Mouse (Mus musculus) limb, embryonic 14.5 days (tissue): ENCODE data around the gene Srebf1. TPM values are rescaled to one million over a fixed set of nuclear protein-coding genes. Genes with fewer than 3 reads are reported as not detected.
A peak's percentile ranks its signal among the peaks of the same experiment; 100 is the strongest.

Source experiments
- ATAC-seq: fragments of 200-750 bp; cut with Nextera tagmentation; 2 replicates; pipeline ENCODE4 v1.8.0; 2017; ENCODE audit warnings: low read depth, moderate number of reproducible peaks, moderate TSS enrichment; ENCODE audit not compliant: low FRiP score
- DNase-seq: peaks from one replicate; pipeline ENCODE4 v3.0.0-alpha.2; 2015; ENCODE audit warnings: low spot score
- H3K27ac ChIP-seq: fragments of 300-500 bp; sonication (generic); replicated peaks from 2 replicates; pipeline ENCODE4 v1.5.1; 2014; ENCODE audit warnings: low read depth, mild to moderate bottlenecking, low read length, moderate library complexity, mixed read lengths
- H3K27me3 ChIP-seq: fragments of 300-500 bp; sonication (generic); 2 replicates; pipeline ENCODE4 v1.6.1; 2014; ENCODE audit warnings: low read length, mixed read lengths; ENCODE audit not compliant: control insufficient read depth, insufficient read depth
- H3K36me3 ChIP-seq: fragments of 300-500 bp; sonication (generic); 2 replicates; pipeline ENCODE4 v1.6.1; 2014; ENCODE audit warnings: mild to moderate bottlenecking, low read length, moderate library complexity, mixed read lengths; ENCODE audit not compliant: control insufficient read depth, insufficient read depth
- H3K4me1 ChIP-seq: fragments of 300-500 bp; sonication (generic); 2 replicates; pipeline ENCODE4 v1.6.1; 2014; ENCODE audit warnings: antibody characterized with exemption, low read length, mixed read lengths; ENCODE audit not compliant: control insufficient read depth, insufficient read depth
- H3K4me2 ChIP-seq: fragments of 300-500 bp; sonication (generic); replicated peaks from 2 replicates; pipeline ENCODE4 v1.6.1; 2014; ENCODE audit warnings: low read depth, mild to moderate bottlenecking, low read length, moderate library complexity; ENCODE audit not compliant: severe bottlenecking
- H3K4me3 ChIP-seq: fragments of 300-500 bp; sonication (generic); replicated peaks from 2 replicates; pipeline ENCODE4 v1.5.1; 2014; ENCODE audit warnings: low read length
- H3K9ac ChIP-seq: fragments of 300-500 bp; sonication (generic); 2 replicates; pipeline ENCODE4 v1.6.1; 2014; ENCODE audit warnings: mild to moderate bottlenecking, low read depth, low read length, moderate library complexity; ENCODE audit not compliant: severe bottlenecking
- H3K9me3 ChIP-seq: fragments of 300-500 bp; sonication (generic); 2 replicates; pipeline ENCODE4 v1.6.1; 2016; ENCODE audit warnings: low read length; ENCODE audit not compliant: control insufficient read depth
- POLR2A ChIP-seq: fragments of 200-500 bp; IDR thresholded peaks from 2 replicates; pipeline ENCODE4 v1.8.0; 2012; ENCODE audit warnings: inconsistent platforms, mild to moderate bottlenecking, moderate library complexity, borderline replicate concordance; ENCODE audit not compliant: insufficient read depth, insufficient read length; ENCODE audit errors: extremely low read depth
- WGBS: fragments of 180-500 bp; shearing (Covaris S2); extraction: QIAGEN DNeasy Blood & Tissue Kit; methylation state at CpG from one replicate; pipeline ENCODE4 v1.1.7; 2014; 5-methylcytosine and 5-hydroxymethylcytosine counted together
- polyA plus RNA-seq, 2 experiments: library from polyadenylated mRNA; depleted of rRNA in 1 of 2; stranded (reverse) in 1 of 2; unstranded in 1 of 2; fragments of >200 nt; fragmentation: Nextera tagmentation in 1 of 2; extraction: Ambion mirVana in 1 of 2; gene quantifications; 2 replicates each; pipeline versions ENCODE4 v1.2.1 to v1.2.3; 2012 to 2014

Srebf1 gene
- polyA plus RNA-seq, 2 experiments = 77.1 to 96.5 TPM

GRCm38 (mm10) chr11:60254308-60254707 lies 31.9 kb upstream of the Srebf1 start:
- no peaks in the 10 kb centered on the region for H3K27me3 ChIP-seq
- DNase-seq (no peak), ATAC-seq (no peak)
- no peak overlapping the region for H3K9ac ChIP-seq
- H3K4me1 ChIP-seq = peaks cover 14% of the 10 kb centered on the region
- H3K4me2 ChIP-seq = no peak overlapping the region
- no peaks in the 10 kb centered on the region for H3K9me3 ChIP-seq
- TF ChIP-seq POLR2A = no peak
- 80% methylated on average over 5 of the region's 5 CpGs for WGBS
- no peak overlapping the region for H3K27ac ChIP-seq
- H3K36me3 ChIP-seq = peaks cover 29% of the 10 kb centered on the region
- H3K4me3 ChIP-seq = no peak overlapping the region

- Histone ChIP-seq H3K4me3 (no peak overlapping the region), H3K9me3 (no peaks in the 10 kb centered on the region), H3K27me3 (no peaks in the 10 kb centered on the region), H3K9ac (no peak overlapping the region), H3K27ac (no peak overlapping the region), H3K4me1 (peaks cover 22% of the 10 kb centered on the region), H3K4me2 (no peak overlapping the region), H3K36me3 (peaks cover 24% of the 10 kb centered on the region)
- 87% methylated on average over 2 of the region's 2 CpGs for WGBS
- no peak for TF ChIP-seq POLR2A
- DNase-seq = no peak
- no peak for ATAC-seq
These were observed 31.2 kb upstream of the Srebf1 start for GRCm38 (mm10) chr11:60253546-60253945.

- no peaks in the 10 kb centered on the region for H3K9me3 ChIP-seq
- no peak overlapping the region for H3K4me2 ChIP-seq
- no peaks in the 10 kb centered on the region for H3K27me3 ChIP-seq
- TF ChIP-seq POLR2A = no peak
- H3K9ac ChIP-seq = no peak overlapping the region
- H3K36me3 ChIP-seq = peaks cover 11% of the 10 kb centered on the region; the same call in 1 of the 2 replicates
- 47% methylated on average over 6 of the region's 6 CpGs for WGBS
- DNase-seq (peak; percentile 54), ATAC-seq (no peak)
- no peak overlapping the region for H3K4me3 ChIP-seq
- no peak overlapping the region for H3K27ac ChIP-seq
- peaks cover 25% of the 10 kb centered on the region for H3K4me1 ChIP-seq
These were observed 28.7 kb upstream of the Srebf1 start for GRCm38 (mm10) chr11:60250971-60251643.

- Histone ChIP-seq H3K27ac (no peak overlapping the region), H3K4me2 (no peak overlapping the region), H3K9ac (no peak overlapping the region), H3K36me3 (peaks cover 14% of the 10 kb centered on the region; the same call in 1 of the 2 replicates), H3K4me3 (no peak overlapping the region), H3K4me1 (peaks cover 19% of the 10 kb centered on the region), H3K9me3 (no peaks in the 10 kb centered on the region), H3K27me3 (no peaks in the 10 kb centered on the region)
- ATAC-seq (no peak), DNase-seq (no peak)
- no peak for TF ChIP-seq POLR2A
- WGBS = 86% methylated on average over 2 of the region's 2 CpGs
These were observed 27.5 kb upstream of the Srebf1 start for GRCm38 (mm10) chr11:60249885-60250284.

- Histone ChIP-seq H3K9ac (no peak overlapping the region), H3K27me3 (no peaks in the 10 kb centered on the region), H3K4me2 (no peak overlapping the region), H3K27ac (no peak overlapping the region), H3K4me1 (peaks cover 19% of the 10 kb centered on the region), H3K9me3 (no peaks in the 10 kb centered on the region), H3K36me3 (peaks cover 9% of the 10 kb centered on the region; the same call in 1 of the 2 replicates), H3K4me3 (no peak overlapping the region)
- no peak for TF ChIP-seq POLR2A
- DNase-seq (peak; percentile 25), ATAC-seq (peak; percentile 68)
- WGBS = 31% methylated on average over 13 of the region's 13 CpGs
These were observed 26.4 kb upstream of the Srebf1 start for GRCm38 (mm10) chr11:60248596-60249404.
